Mouse (Mus musculus) layer of hippocampus, adult 2 months (tissue): ENCODE data around the gene Odc1. TPM values are rescaled to one million over a fixed set of nuclear protein-coding genes. Genes with fewer than 3 reads are reported as not detected.
"Not testable (repeated sequence)": the region's sequence is repeated elsewhere in the genome, so short reads cannot be mapped to it uniquely, and the experiment has no call there.

ENCODE experiments used
- DNase-seq, 2 experiments: peaks; one replicate each; pipeline ENCODE4 v3.0.0; 2022; ENCODE audit warnings: low spot score in 2 of 2
- H3K27ac ChIP-seq: fragments of 200-600 bp; 2 replicates; pipeline ENCODE4 v1.8.1; 2022
- H3K4me3 ChIP-seq: fragments of 200-600 bp; 2 replicates; pipeline ENCODE4 v1.8.1; 2022; ENCODE audit warnings: mild to moderate bottlenecking
- CTCF ChIP-seq: fragments of 200-600 bp; conservative IDR thresholded peaks from 2 replicates; pipeline ENCODE4 v1.8.1; 2022; ENCODE audit warnings: antibody characterized with exemption, mild to moderate bottlenecking, moderate library complexity
- total RNA-seq, 2 experiments: library from RNA; stranded (reverse); gene quantifications; 2 replicates each; pipeline ENCODE4 v1.2.3; 2021

Gene Odc1
- total RNA-seq, 2 experiments from 2014 or later, result 78.3 to 80.4 TPM

DNA sequence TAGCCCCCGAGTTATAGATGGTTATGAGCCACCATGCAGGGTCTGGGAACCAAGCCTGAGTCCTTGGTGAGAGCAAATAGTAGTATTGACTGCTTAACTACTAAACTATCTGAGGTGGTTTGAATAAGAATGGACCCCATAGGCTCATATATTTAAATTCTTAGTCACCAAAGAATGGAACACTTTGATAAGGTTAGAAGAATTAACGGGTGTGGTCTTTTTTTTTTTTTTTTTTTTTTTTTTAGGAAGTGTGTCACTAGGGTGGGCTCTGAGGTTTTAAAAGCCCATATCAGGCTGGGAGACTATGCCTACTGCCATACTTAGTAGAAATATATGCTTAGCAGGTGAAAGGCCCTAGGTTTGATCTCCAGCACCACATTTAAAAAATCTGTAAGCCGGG is 8.4 kb upstream of the Odc1 start:
- no peak for DNase-seq
- no peak overlapping the region for H3K27ac ChIP-seq
- TF ChIP-seq CTCF, result no peak
- no peak overlapping the region for H3K4me3 ChIP-seq

DNA sequence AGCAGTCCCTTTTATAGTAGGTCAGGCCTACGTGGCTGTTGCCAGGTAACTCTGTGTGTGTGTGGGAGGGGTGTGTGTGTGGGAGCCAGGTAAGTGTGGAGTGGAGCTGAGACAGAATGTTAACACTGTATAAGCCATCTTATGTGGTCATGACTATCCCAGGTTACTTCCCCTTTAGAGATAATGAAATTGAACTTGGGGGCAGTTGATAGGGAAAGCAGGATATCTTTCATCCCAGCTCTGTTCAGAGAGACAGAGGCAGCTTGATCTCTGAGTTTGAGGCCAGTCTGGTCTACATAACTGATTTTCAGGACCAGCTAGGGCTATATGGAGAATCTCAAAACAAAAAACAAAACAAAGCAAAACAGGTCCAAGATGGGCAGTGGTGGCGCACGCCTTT is 7.4 kb upstream of the Odc1 start:
- Histone ChIP-seq H3K27ac (no peak overlapping the region), H3K4me3 (no peak overlapping the region)
- no peak for DNase-seq
- TF ChIP-seq CTCF, result no peak

DNA sequence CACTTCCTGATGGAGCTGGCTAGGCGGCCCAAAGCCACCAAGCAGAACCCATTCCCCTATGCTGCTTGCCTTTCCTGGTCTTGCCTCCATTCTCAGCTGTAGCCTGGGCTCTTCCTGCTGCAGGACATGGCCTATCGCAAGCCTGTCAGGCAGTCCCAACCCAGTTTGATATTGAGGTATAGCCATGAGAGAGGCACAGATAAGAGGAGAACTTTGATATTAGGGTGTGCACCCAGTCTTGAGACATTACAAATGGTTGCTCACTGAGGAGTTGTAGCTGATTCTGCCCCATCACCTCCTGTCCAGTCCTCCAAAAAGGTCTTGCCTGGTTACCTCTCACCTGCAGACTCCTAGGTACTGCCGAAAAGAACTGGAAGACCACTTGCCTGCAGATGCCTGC is 6.5 kb upstream of the Odc1 start:
- H3K27ac ChIP-seq, result no peak overlapping the region
- no peak for TF ChIP-seq CTCF
- no peak for DNase-seq
- H3K4me3 ChIP-seq, result no peak overlapping the region

DNA sequence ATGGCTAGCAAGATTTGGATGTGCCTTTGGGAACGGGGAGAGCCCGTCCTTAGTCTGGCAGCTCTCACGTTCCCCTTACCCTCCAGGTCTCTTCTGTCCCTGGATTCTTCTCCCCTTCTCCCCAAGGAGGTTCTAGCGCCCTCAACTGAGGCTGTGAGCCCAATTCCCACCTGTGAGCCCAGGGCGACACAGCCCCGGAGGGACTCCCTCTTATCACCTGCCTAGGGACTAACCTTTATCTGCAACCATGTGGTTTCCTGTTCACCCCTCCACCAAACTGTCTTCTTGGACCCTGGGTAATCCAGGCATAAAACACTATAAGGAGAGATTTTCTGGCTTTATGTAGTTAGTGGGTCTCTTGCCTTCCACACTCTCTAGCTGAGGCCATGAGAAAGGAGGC is 5.6 kb upstream of the Odc1 start:
- no peak for DNase-seq

GRCm38 (mm10) chr12:17540040-17540552 is 4.5 kb upstream of the Odc1 start:
- DNase-seq, result no peak
- Histone ChIP-seq H3K27ac (no peak overlapping the region), H3K4me3 (no peak overlapping the region)
- no peak for TF ChIP-seq CTCF

More for the DNA sequence above, 5.6 kb upstream of the Odc1 start:
- Histone ChIP-seq H3K4me3 (no peak overlapping the region), H3K27ac (no peak overlapping the region)
- no peak for TF ChIP-seq CTCF

GRCm38 (mm10) chr12:17545107-17545571 is 545 bp downstream of the Odc1 start:
- no peak for TF ChIP-seq CTCF
- Histone ChIP-seq H3K27ac (peak overlapping the region; percentile 93), H3K4me3 (peak overlapping the region; percentile 71)
- DNase-seq, result no peak

DNA sequence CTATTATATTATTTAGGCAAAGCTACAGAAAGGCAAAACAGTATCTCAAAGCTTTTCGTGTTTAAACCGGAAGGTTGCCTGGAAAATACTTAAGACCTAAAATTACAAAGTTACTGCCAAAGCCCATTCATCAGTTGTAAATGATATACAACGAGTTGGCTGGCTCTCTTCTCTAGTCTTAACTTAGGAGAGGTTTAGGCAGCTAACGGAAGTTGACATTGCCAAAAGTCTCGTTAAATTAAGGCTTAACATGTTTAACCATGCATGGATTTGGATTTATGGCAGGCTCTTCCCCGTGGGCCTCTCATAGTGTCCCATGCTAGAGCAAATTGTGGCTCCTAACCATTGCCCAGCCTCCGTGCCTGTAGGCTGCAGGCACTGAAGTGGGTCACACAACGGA is 1.3 kb downstream of the Odc1 start:
- Histone ChIP-seq H3K4me3 (peak overlapping the region; percentile 71), H3K27ac (no peak overlapping the region)
- no peak for TF ChIP-seq CTCF
- no peak for DNase-seq

DNA sequence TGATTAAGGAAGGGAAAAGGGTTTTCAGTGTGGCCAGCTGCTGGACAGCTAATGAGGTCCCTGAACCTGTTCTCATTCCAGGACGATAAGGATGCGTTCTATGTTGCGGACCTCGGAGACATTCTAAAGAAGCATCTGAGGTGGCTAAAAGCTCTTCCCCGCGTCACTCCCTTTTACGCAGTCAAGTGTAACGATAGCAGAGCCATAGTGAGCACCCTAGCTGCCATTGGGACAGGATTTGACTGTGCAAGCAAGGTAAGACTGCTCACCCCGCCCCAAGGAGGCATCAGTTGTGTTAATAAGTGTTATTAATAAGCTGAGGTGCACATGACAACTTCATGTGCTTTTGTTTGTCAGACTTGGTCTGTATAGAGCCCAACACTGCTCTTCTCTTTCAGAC is 3.0 kb downstream of the Odc1 start:
- not testable (repeated sequence) for H3K27ac ChIP-seq, DNase-seq, H3K4me3 ChIP-seq

DNA sequence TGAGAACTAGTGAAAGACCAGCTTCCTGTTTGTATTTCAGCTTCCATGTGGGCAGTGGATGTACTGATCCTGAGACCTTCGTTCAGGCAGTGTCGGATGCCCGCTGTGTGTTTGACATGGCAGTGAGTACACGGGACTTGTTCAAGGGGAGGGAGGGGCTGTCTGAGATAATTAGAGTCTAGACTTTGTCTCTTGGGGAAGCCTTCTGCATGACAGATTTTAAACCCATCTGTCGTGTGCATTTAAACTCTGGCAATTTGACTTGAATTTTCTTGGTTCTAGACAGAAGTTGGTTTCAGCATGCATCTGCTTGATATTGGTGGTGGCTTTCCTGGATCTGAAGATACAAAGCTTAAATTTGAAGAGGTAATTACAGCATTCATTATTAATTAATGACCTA is 3.9 kb downstream of the Odc1 start:
- Histone ChIP-seq H3K4me3 (no peak overlapping the region), H3K27ac (peak overlapping the region; percentile 40; the same call in 1 of the 2 replicates)
- TF ChIP-seq CTCF, result no peak
- peak; percentile 48 to 49 for DNase-seq

GRCm38 (mm10) chr12:17549421-17549820 is 4.8 kb downstream of the Odc1 start:
- 0 out of 2 replicates have a peak overlapping the region, but pooled peaks have one; percentile 40 for H3K27ac ChIP-seq
- DNase-seq, H3K4me3 ChIP-seq: not testable (repeated sequence)

DNA sequence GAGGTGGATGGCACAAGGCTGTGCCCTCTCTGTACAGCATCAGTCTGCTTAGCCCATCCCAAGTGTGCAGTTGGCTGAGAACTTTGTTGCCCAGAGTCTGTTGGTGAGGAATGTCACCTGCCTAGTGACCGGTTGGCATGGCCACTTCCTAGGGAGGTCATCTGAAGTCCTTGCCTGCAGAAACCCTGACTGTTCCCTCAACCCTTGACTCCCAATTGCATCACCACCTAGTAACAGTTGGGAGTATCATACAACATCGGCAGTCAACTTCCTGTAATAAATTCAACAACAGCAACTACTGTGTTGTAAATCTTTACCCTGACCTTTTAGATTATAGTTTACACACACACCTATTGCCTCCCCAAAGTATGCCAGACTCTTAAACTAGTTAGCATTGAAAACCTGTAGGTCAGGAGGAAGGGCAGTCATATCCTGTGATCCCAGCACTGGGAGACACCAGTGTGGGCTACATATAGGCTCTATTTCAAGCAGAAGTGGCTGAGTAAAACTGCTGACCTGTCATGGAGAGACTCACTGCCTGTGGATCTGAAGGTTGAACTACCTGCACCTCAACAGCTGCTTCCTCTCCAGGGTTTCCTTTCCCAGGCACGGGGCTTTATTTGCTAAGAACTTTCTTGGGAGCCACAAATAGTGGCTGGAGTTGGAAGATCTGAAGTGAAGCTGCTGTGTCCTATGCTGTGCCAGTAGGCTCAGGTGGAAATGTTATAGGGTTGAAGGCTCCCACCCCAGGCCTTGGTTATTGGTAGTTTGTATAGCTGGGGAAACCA is 6.8 kb downstream of the Odc1 start:
- no peak overlapping the region for H3K27ac ChIP-seq
- no peak for TF ChIP-seq CTCF
- no peak for DNase-seq
- H3K4me3 ChIP-seq, result no peak overlapping the region

DNA sequence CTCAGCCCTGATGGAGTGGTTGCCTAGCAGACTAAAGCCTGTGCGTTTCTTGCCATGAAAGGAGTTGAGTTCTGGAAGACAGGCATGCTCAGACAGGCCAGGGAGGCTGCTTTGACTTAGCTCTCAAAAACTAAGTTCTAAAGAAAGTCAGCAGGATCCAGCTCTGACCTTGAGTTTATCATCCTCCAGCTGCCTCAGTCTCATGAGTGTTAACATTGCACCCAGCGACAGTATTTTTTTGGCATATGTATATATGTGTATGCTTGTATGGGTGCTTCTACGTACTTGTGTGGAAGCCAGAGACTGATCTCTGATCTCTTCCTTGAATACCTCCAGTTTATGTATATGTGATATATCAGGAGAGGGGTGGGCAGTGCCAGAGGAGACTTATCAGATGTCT is 7.8 kb downstream of the Odc1 start:
- TF ChIP-seq CTCF, result no peak
- Histone ChIP-seq H3K27ac (no peak overlapping the region), H3K4me3 (no peak overlapping the region)
- DNase-seq, result no peak

DNA sequence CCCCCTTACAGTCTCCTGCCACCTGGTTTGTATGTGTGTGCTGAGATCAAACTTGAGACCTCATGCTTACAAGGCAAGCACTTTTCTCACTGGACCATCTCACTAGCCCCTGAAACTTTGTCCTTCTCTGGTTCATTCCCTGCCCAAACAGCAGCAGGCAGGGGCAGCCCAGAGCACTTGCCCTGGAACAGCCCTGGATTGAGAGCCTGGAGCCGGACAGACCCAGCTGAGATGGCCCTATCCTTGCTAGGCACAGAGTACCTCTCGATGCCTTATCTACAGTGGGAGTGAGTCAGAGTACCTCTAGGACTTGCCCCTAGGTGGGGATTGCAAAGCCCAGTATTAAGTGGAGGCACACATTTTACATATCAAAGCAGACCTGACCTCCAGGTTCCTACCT is 8.4 kb downstream of the Odc1 start:
- TF ChIP-seq CTCF, result no peak
- H3K4me3 ChIP-seq, result no peak overlapping the region

DNA sequence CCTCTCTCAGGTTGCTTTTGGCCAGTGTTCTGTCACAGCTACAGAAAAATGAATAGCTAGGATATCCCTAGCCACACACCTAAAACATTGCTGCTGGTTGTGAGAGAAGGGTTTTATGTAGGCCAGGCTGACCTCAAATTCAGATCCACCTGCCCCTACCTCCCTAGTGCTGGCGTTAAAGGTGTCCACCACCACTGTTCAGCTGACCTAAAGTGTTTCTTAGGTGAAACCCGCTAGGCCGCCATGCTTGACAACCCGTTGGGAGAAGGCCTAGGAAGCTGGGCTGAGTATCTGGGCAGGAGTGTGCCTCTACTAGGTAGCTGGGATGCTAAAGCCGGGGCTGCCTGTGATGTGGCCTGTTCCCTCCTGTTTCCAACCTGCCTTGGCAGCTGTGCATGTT is 9.0 kb downstream of the Odc1 start:
- Histone ChIP-seq H3K27ac (no peak overlapping the region), H3K4me3 (no peak overlapping the region)
- no peak for TF ChIP-seq CTCF
- no peak for DNase-seq

More for the DNA sequence above, 8.4 kb downstream of the Odc1 start:
- no peak for DNase-seq
- H3K27ac ChIP-seq, result no peak overlapping the region
